Mouse (Mus musculus) activated CD4-positive, CD25-positive, alpha-beta regulatory T cell, adult 4 months (primary cell): ENCODE data around the gene 6430531B16Rik. TPM values are rescaled to one million over a fixed set of nuclear protein-coding genes. Genes with fewer than 3 reads are reported as not detected.

Source experiments
- ATAC-seq: one replicate; pipeline ENCODE4 v1.8.0; 2017
- polyA plus RNA-seq, 2 experiments: library from polyadenylated mRNA; unstranded; fragments of 100-300 nt; shearing (Covaris generic); gene quantifications; one replicate each; pipeline ENCODE4 v1.2.1; 2017

6430531B16Rik gene
- polyA plus RNA-seq = 1 to 10 TPM in 1 of 2 experiments, not detected in 1; 1.2 TPM

GRCm38 (mm10) chr7:139978278-139978892 is at the start of gene 6430531B16Rik:
Gene 6430531B16Rik, minus strand, starts transcription at chr7:139978755.
- peak; percentile 88 for ATAC-seq

DNA sequence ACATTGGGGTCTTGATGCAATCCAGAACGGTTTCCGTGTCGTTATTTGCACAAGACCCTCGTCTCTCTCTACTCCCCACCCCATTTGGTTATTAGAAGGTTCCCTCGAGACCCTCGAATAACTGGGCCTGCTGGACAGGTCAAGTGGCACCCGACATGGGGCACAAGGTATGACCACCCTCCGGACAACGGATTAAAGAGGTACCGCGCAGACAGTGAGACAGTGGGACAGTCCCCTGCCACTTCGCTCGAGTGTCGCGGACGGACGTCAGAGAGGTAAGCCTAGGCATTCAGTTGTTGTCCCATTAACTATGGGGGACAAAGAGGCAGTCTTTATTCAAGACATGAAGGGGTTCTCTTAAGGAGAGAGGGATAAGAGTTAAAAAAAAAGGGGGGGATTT is 32.8 kb upstream of the 6430531B16Rik start:
- ATAC-seq = no peak

DNA sequence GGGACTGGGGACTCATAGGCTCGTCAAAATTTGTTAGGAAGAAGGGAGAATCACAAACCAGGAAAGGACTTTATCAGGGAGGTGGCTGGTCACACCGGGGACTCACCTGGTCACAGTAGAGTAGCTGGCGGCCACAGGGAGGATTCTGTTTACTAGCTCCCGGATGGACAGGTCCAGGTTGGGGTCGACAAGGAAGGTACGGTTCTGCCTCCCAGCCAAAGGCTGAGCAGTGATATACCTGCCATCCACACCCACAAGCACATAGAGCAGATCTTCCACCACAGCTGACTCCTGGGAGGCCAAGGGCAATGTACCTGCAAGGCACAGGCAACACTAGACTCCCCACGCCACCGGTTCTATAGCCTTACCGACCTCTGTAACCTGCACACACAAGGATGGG is 29.2 kb upstream of the 6430531B16Rik start:
- ATAC-seq = no peak

- ATAC-seq = no peak
These were observed 28.5 kb upstream of the 6430531B16Rik start for GRCm38 (mm10) chr7:140006861-140007611.

DNA sequence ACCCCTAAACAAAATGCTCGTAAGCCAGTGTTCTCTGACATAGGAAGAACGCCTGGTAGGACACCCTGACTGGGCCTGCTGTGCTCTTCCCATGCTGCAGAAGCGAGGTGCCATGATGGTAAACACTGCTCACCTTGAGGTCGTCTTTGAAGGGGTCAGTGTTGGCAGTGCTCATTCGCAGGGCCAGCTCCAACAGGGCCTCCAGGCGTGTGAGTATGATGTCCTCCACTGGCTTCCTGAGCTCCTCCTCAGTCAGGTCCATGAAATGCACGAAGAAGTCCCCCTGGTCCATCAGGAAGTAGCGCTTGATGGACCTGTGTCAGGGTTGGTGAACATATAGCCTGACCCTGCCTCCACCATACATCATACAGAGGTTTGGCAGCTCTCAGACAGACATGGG is 26.1 kb upstream of the 6430531B16Rik start:
- no peak for ATAC-seq

- no peak for ATAC-seq
These were observed 22.7 kb upstream of the 6430531B16Rik start for GRCm38 (mm10) chr7:140001086-140001740.

DNA sequence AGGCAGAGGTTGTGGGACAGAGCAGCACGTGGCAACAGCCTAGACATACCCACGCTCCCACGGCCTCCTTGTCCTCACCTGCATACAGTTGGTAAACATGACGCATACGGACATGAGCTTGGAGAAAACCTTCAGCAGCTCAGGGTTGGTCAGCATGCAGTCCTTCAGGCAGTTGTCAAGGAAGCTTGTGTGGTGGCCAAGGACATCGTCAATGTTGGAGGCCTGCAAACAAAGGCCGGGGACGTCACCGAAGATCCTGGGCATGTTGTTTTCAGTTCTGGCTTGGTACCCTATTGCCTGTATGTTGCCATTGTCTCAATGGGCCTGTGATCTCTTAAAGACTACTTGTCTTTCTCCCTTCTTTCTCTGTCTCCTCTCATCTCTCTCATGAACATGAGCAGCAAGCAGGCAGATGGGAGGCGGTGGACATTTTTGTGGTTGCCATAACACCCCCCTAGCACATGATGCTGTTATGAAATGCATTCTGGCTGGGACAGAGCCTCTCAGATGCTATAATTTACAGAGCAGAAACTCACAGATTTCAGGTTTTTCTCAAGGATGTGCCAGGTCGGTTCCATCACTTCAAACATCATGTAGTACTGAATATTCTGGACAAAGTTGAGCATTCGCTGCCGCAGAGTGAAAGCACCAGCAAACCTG is 20.3 kb upstream of the 6430531B16Rik start:
- ATAC-seq = no peak

DNA sequence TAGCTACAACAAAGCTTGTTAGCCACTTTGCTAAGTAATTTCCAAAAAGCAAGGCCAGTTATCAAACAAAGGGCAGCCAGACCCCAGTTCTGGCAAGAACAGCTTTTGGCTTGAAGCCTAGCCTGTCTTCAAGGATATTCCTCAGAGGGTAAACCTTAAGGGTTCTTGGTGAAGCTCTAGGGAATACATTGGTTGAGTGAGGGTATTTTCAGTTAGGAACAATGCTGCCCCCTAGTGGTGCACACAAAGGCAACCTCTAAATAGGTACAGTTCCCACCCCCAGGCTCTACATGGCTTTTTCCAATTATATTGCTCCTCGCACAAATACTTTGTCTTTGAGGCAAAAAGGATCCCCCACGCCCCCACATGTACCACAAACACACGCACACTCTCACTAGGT is 16.1 kb upstream of the 6430531B16Rik start:
- peak; percentile 60 for ATAC-seq

GRCm38 (mm10) chr7:139994202-139994601 is 15.6 kb upstream of the 6430531B16Rik start:
- ATAC-seq = no peak

DNA sequence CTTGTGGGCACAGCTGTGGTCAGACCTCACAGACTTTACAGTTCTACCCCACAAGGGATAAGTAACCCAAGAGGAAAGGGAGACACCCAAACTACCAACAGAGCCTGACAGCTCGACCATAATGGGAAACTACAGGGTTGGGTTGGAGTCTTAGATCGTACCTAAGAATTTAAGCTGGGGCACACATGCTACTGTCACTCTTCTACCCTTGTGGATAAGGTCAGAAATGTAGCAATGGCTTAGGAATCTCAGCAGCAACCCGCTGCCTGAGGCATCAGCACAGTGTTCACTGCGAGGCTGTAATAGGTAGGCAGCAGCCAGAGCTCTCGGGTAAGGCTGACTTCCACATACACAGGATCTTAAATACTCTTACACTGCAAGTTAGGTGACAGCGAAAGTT is 15.0 kb upstream of the 6430531B16Rik start:
- ATAC-seq = no peak

- ATAC-seq = peak; percentile 77
These were observed 13.9 kb upstream of the 6430531B16Rik start, which contains the start of gene Adam8 for GRCm38 (mm10) chr7:139992406-139992805. Gene Adam8, minus strand, starts transcription at chr7:139992562.

DNA sequence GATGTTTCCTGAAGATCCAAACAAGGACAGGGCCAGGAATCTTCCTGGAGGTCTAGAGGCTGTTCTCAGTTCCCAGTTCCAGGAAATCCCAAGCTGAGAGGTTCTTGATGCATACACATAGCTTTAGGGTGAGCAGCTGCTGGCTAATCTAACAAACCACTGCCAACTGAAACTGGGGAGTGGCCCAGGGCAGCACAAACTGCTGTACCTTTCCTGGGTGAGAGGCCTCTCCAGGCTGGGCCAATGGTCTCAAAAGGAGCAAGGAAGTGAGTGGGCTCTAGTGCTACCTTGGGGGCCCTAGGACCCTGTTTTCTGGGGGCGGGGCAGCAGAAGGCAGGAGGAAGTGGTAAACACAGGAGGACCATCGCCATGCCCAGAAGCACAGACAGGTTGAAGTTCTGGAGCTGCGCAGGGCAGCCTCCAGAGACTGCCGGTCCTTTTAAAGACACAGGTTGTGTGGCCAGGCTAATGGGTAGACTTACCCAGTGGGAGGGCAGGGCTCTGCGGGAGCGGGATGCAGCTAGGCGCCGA is 12.4 kb upstream of the 6430531B16Rik start:
- peak; percentile 22 for ATAC-seq

- no peak for ATAC-seq
These were observed 9.7 kb upstream of the 6430531B16Rik start for GRCm38 (mm10) chr7:139988272-139988671.

DNA sequence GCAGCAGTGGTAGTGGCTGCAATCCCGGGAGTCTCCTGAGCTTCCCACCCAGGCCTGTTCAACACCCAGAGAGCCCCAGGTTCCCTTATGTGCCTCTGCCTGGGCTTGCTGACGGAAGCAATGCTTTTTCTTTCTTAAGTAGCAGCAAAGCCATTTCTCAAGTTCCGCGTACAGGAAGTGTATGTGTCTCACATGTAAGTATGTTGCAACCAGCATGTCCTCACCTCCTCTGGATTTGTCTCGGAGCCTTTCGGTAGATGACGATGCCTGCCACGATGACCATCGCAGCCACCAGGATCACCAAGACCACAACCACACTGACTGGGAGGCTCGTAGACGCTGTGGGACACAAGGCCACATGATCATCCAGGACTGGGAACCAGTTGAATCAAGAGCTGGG is 6.0 kb upstream of the 6430531B16Rik start:
- no peak for ATAC-seq

DNA sequence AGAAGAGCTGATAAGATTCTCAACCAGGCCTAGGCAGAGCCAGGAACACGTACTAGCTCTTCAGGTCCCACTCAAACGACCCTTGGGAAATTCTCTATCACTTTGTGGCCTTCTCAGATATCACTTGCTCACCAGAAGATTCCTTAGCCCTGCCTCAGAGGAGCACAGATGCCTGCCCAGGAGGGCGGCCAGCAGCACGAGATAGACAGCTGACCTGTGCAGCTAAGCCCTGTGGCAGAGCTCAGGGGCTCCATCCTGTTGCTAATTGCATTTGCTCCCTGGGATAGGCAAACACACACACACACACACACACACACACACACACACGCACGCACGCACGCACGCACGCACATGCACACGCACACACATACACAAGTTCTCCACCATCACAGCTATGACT is 3.5 kb upstream of the 6430531B16Rik start:
- ATAC-seq = no peak

DNA sequence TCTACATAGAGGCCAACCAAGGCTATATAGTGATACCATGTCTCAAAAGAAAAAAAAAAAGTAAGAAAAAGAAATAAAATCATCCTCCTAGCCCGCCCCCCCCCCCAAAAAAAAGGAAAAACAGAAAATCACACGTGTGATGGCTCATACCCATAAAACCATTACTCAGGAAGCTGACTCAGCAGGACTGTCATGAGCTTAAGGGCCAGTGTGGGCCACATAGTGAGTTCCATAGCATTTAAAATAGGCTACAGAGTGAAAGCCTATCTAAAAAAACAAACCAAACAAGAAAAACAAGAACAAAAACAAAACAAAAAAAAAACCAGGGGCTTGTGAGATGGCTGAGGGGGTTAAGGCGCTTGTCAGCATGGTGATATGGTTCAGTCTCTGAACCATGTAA is 2.2 kb upstream of the 6430531B16Rik start:
- ATAC-seq = no peak

DNA sequence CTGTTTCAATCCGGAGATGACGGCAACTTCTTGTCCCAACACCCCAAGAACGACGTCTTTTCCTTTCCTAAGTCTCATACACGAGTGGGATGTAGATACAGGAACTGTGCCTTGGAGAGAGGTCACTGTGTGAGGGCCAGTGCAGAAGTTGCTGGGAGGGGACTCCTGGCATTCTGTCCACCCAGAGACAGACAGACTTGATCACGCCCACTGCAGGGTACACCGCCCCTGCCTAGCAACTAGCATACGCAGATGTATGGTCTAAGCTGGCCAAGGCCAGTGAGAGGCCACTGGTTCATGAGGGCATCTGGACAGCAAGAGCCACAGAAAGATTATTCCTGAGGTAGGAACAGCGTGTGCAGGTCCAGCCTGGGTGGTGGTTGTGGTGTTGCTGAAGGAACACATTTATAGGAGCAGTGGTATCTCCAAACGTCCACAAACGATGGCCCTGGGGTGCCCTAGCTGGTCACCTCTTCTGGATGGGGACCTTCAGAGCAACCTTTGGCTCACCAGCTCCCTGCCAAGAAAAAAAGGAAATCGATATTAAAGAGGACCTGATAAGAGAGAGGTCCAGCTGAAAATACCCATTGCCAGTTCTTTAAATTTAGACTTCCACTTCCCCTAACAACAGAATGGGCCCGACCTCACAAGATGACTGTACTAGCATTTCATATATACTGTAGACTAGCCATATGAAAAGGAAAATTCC is 610 bp upstream of the 6430531B16Rik start:
- no peak for ATAC-seq

GRCm38 (mm10) chr7:139975471-139975870 is 3.1 kb downstream of the 6430531B16Rik start:
- ATAC-seq = no peak

DNA sequence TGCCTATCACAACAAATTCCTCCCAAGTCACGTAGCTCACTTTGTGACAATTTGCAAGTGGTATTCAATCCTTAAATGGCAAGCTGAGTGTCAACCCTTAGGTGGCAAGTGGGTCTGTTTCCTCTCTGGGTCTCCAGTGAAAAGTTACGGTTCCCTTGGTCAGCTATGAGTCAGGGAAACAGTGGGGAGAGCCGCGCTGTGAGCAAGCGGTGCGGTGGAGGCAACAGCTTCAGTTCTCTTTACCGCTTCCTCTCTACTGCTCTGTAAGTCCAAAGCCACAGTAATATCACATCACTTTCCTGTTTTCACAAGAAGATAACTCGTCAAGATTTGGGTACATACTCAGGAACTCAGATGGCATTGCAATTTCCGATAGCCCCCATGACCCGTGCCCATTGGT is 4.2 kb downstream of the 6430531B16Rik start:
- peak; percentile 69 for ATAC-seq

DNA sequence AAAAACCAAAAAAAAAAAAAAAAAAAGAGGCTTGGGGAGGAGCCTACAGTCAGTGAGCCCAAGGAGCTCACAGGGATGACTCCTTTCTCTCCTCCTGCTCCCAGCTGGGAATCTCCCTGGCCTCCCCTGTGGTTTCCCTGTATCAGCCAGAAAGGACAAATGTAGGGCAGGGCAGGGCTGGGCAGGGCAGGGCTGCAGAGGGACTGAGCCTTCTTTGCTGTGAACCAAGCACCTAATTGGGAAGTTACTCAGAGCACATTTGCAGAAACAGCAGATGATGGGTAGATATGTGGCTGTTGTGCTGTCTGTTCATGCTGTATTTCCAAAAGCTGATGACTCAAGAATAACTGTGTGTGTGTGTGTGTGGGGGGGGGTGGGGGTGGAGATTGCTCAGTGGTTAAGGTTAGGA is 5.6 kb downstream of the 6430531B16Rik start:
- peak; percentile 1 for ATAC-seq

DNA sequence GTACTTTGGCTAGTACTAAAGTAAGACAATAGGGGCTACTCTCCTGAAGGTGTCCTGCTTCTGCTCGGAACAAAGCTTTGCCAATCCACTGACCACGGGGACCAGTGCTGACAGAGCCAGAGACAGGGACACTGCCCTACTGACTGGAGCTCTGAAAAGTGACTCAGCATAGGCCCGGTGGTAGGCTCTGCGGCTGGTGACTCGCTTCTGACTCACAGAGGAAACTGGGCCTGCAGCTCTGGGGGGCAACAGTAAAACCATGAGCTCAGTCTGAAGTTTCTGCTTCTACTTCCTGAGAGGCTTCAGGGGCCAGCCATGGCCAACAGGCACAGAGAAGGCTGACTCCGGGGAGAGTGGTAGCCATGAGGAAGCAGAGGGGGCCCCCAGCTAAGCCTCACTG is 7.1 kb downstream of the 6430531B16Rik start:
- no peak for ATAC-seq

DNA sequence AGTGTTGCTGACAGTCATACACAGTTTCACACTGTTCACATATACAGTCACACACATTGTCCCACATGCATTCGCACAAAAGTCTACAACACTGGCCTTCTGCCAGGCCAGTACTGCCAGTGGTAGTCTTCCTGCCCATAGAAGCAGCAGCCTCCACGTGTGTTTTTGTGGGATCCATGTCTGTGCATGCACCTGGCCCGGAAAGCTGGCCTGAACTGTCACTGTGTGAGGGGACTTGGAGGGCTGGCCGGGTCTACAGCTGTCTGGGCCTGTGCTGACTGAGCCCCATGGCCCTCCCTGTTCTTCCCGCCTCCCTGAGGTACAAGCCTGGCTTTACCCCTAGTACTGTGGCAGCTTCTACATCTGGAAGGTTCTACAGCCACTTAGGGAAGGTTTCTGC is 7.6 kb downstream of the 6430531B16Rik start:
- no peak for ATAC-seq
